Comparison of ENCODE assay signal across 20 mouse cellular contexts in the genomic region with DNA sequence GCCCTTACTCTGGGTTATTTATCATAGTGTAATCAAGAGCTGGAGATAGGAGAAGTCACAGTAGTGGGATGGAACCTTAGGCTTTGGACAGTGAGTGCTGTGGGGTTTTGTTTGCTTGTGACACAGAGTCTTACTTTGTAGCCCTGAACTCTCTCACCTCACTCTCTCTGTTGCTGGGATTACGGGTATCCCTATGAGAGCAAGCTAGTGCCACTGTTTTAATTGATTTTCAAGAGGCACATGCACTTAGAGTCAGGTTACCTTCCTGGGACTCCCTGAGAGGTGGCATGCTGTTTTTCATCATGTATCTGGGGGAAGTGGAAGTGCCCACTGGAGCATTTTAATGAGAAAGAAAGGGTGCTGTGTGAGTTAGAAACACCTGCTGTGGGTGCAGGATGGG.
DNase-seq lines count a peak whose midpoint lies in the region; ATAC-seq lines count a peak whose summit lies in the region.
"Had no signal": no experiment of that assay in that cellular context is flagged by ENCODE, and none has a peak within 500 bp of the region (broad histone marks: within the 10 kb centered on the region; RNA-seq: fewer than 3 reads in every experiment).

No protein-coding gene starts in this region.

- no peak for ATAC-seq in hindbrain, embryonic 16.5 days
- ATAC-seq in kidney, embryonic 15.5 days (replicated peaks; ENCODE audit: low FRiP score) = peak; percentile 71
- ATAC-seq in midbrain, embryonic 11.5 days (ENCODE audit: low FRiP score) = no peak
- no peak for ATAC-seq in midbrain, embryonic 14.5 days (ENCODE audit: low FRiP score, low TSS enrichment)
- ATAC-seq in megakaryocyte-erythroid progenitor cell, adult 5-6 weeks (replicated peaks; ENCODE audit: low FRiP score, low TSS enrichment, poor library complexity, severe bottlenecking) = no peak
- ATAC-seq: forebrain, embryonic 13.5 days; forebrain, embryonic 16.5 days had no signal

- no peak overlapping the region for H3K9ac ChIP-seq in hindbrain, embryonic 16.5 days (ENCODE audit: low read depth, low read length)
- H3K9ac ChIP-seq in kidney, embryonic 15.5 days = no peak overlapping the region
- H3K9ac ChIP-seq in midbrain, embryonic 11.5 days (ENCODE audit: low read length) = no peak overlapping the region
- no peak overlapping the region for H3K9ac ChIP-seq in midbrain, embryonic 14.5 days (replicated peaks; ENCODE audit: low read length)
- H3K9ac ChIP-seq: embryonic facial prominence, embryonic 13.5 days; forebrain, embryonic 13.5 days; heart, embryonic 12.5 days; heart, embryonic 15.5 days; hindbrain, embryonic 14.5 days had no signal

- H3K27ac ChIP-seq in hindbrain, embryonic 10.5 days = 0 out of 2 replicates have a peak overlapping the region, but pooled peaks have one; percentile 5
- H3K27ac ChIP-seq in hindbrain, embryonic 16.5 days (ENCODE audit: low read depth, low read length) = no peak overlapping the region
- H3K27ac ChIP-seq in kidney, embryonic 15.5 days = peak overlapping the region; percentile 52
- H3K27ac ChIP-seq in midbrain, embryonic 11.5 days (ENCODE audit: low read depth, low read length) = no peak overlapping the region
- H3K27ac ChIP-seq in midbrain, embryonic 14.5 days (replicated peaks; ENCODE audit: low read depth, low read length) = no peak overlapping the region
- H3K27ac ChIP-seq: embryonic facial prominence, embryonic 13.5 days; forebrain, embryonic 10.5 days; forebrain, embryonic 13.5 days; heart, embryonic 15.5 days; hindbrain, embryonic 14.5 days had no signal

- DNase-seq in hindbrain, embryonic 10.5 days (ENCODE audit: low spot score) = no peak
- no peak for DNase-seq in kidney, postnatal 10 days
- peak; percentile 28 for DNase-seq in midbrain, embryonic 11.5 days (ENCODE audit: low spot score, missing footprints)
- DNase-seq in midbrain, embryonic 14.5 days = no peak
- DNase-seq: adrenal gland, postnatal 10 days; adrenal gland, postnatal 36 days; cerebellum, adult 11 months; cerebellum, adult 2 months; cerebellum, adult 9-11 months; cerebellum, postnatal 25 days had no signal

- H3K36me3 ChIP-seq in hindbrain, embryonic 10.5 days = no peaks in the 10 kb centered on the region
- H3K36me3 ChIP-seq in hindbrain, embryonic 16.5 days (ENCODE audit: control insufficient read depth, insufficient read depth, low read length) = no peaks in the 10 kb centered on the region
- H3K36me3 ChIP-seq in kidney, embryonic 15.5 days = no peaks in the 10 kb centered on the region
- no peaks in the 10 kb centered on the region for H3K36me3 ChIP-seq in midbrain, embryonic 11.5 days (ENCODE audit: control insufficient read depth, insufficient read depth, low read length)
- H3K36me3 ChIP-seq in midbrain, embryonic 14.5 days (ENCODE audit: control insufficient read depth, insufficient read depth, low read length) = no peaks in the 10 kb centered on the region
- H3K36me3 ChIP-seq: embryonic facial prominence, embryonic 13.5 days; forebrain, embryonic 10.5 days; heart, embryonic 12.5 days; heart, embryonic 15.5 days had no signal

- H3K4me3 ChIP-seq in hindbrain, embryonic 10.5 days = no peak overlapping the region
- no peak overlapping the region for H3K4me3 ChIP-seq in hindbrain, embryonic 16.5 days (ENCODE audit: low read length)
- H3K4me3 ChIP-seq in kidney, embryonic 15.5 days (replicated peaks) = peak overlapping the region; percentile 18
- no peak overlapping the region for H3K4me3 ChIP-seq in midbrain, embryonic 11.5 days (ENCODE audit: low read depth, low read length)
- no peak overlapping the region for H3K4me3 ChIP-seq in midbrain, embryonic 14.5 days (replicated peaks; ENCODE audit: low read depth, low read length)
- H3K4me3 ChIP-seq: embryonic facial prominence, embryonic 13.5 days; forebrain, embryonic 10.5 days; forebrain, embryonic 13.5 days; heart, embryonic 12.5 days; heart, embryonic 15.5 days had no signal

- H3K27me3 ChIP-seq in hindbrain, embryonic 10.5 days (ENCODE audit: insufficient read depth, poor library complexity, severe bottlenecking) = no peaks in the 10 kb centered on the region
- no peaks in the 10 kb centered on the region for H3K27me3 ChIP-seq in hindbrain, embryonic 16.5 days (replicated peaks; ENCODE audit: control insufficient read depth, insufficient read depth, low read length)
- H3K27me3 ChIP-seq in kidney, embryonic 15.5 days = no peaks in the 10 kb centered on the region; the same call in 1 of the 2 replicates
- H3K27me3 ChIP-seq in midbrain, embryonic 11.5 days (ENCODE audit: control insufficient read depth, insufficient read depth, low read length) = no peaks in the 10 kb centered on the region
- no peaks in the 10 kb centered on the region for H3K27me3 ChIP-seq in midbrain, embryonic 14.5 days (ENCODE audit: control insufficient read depth, insufficient read depth, low read length)
- H3K27me3 ChIP-seq: embryonic facial prominence, embryonic 13.5 days; forebrain, embryonic 13.5 days; heart, embryonic 12.5 days; heart, embryonic 15.5 days had no signal

- H3K4me1 ChIP-seq in hindbrain, embryonic 10.5 days (replicated peaks) = no peaks in the 10 kb centered on the region
- no peaks in the 10 kb centered on the region for H3K4me1 ChIP-seq in hindbrain, embryonic 16.5 days (ENCODE audit: control insufficient read depth, insufficient read depth, low read depth, low read length)
- H3K4me1 ChIP-seq in kidney, embryonic 15.5 days = peaks cover 19% of the 10 kb centered on the region
- H3K4me1 ChIP-seq in midbrain, embryonic 11.5 days (ENCODE audit: control insufficient read depth, insufficient read depth, low read length) = no peaks in the 10 kb centered on the region
- no peaks in the 10 kb centered on the region for H3K4me1 ChIP-seq in midbrain, embryonic 14.5 days (ENCODE audit: control insufficient read depth, insufficient read depth, low read length)
- H3K4me1 ChIP-seq: embryonic facial prominence, embryonic 13.5 days; forebrain, embryonic 10.5 days; forebrain, embryonic 13.5 days; heart, embryonic 12.5 days; heart, embryonic 15.5 days had no signal

- no peaks in the 10 kb centered on the region for H3K9me3 ChIP-seq in hindbrain, embryonic 10.5 days
- H3K9me3 ChIP-seq in hindbrain, embryonic 16.5 days (ENCODE audit: control insufficient read depth, low read length) = no peaks in the 10 kb centered on the region
- H3K9me3 ChIP-seq in kidney, embryonic 15.5 days (replicated peaks) = no peaks in the 10 kb centered on the region
- H3K9me3 ChIP-seq in midbrain, embryonic 11.5 days (ENCODE audit: control insufficient read depth, low read length) = no peaks in the 10 kb centered on the region
- H3K9me3 ChIP-seq in midbrain, embryonic 14.5 days (ENCODE audit: control insufficient read depth, low read length) = no peaks in the 10 kb centered on the region
- H3K9me3 ChIP-seq: embryonic facial prominence, embryonic 13.5 days; forebrain, embryonic 10.5 days; forebrain, embryonic 13.5 days; heart, embryonic 15.5 days had no signal

- 50% methylated on average over 1 of the region's 1 CpGs for WGBS in hindbrain, embryonic 10.5 days
- 43% methylated on average over 1 of the region's 1 CpGs for WGBS in hindbrain, embryonic 16.5 days
- WGBS in kidney, embryonic 15.5 days = 33% methylated on average over 1 of the region's 1 CpGs
- 63% methylated on average over 1 of the region's 1 CpGs for WGBS in midbrain, embryonic 11.5 days
- WGBS in midbrain, embryonic 14.5 days = 68% methylated on average over 1 of the region's 1 CpGs

- no peak overlapping the region for H3K4me2 ChIP-seq in hindbrain, embryonic 16.5 days (ENCODE audit: low read length)
- H3K4me2 ChIP-seq in kidney, embryonic 15.5 days = peak overlapping the region; percentile 42
- H3K4me2 ChIP-seq in midbrain, embryonic 11.5 days = no peak overlapping the region
- H3K4me2 ChIP-seq in midbrain, embryonic 14.5 days (ENCODE audit: low read length) = no peak overlapping the region
- H3K4me2 ChIP-seq: embryonic facial prominence, embryonic 13.5 days; forebrain, embryonic 13.5 days; heart, embryonic 12.5 days; heart, embryonic 15.5 days; hindbrain, embryonic 14.5 days had no signal

Comparison
In these comparisons a context has a peak if more than half of its experiments do, and no peak if none do; other contexts are left out.
1. H3K27ac ChIP-seq: peak in hindbrain, embryonic 10.5 days (single experiment) and kidney, embryonic 15.5 days (single experiment); none in hindbrain, embryonic 16.5 days (single experiment), midbrain, embryonic 11.5 days (single experiment) and midbrain, embryonic 14.5 days (single experiment).